Mouse (Mus musculus) heart, embryonic 16.5 days (tissue): ENCODE results near the gene Paqr4. TPM values are rescaled to one million over a fixed set of nuclear protein-coding genes. Genes with fewer than 3 reads are reported as not detected.

Source experiments
- ATAC-seq: fragments of 200-750 bp; cut with Nextera tagmentation; replicated peaks from 2 replicates; pipeline ENCODE4 v1.8.0; 2017; ENCODE audit warnings: moderate number of reproducible peaks; ENCODE audit not compliant: insufficient read depth, low FRiP score; ENCODE audit errors: extremely low read depth
- H3K27ac ChIP-seq: fragments of 300-500 bp; sonication (generic); 2 replicates; pipeline ENCODE4 v1.5.1; 2014; ENCODE audit warnings: mild to moderate bottlenecking, low read length, control low read depth, moderate library complexity
- H3K27me3 ChIP-seq: fragments of 300-500 bp; sonication (generic); 2 replicates; pipeline ENCODE4 v1.6.1; 2014; ENCODE audit warnings: low read length, mixed read lengths; ENCODE audit not compliant: control insufficient read depth, insufficient read depth
- H3K36me3 ChIP-seq: fragments of 300-500 bp; sonication (generic); 2 replicates; pipeline ENCODE4 v1.6.1; 2014; ENCODE audit not compliant: control insufficient read depth, insufficient read depth
- H3K4me1 ChIP-seq: fragments of 300-500 bp; sonication (generic); 2 replicates; pipeline ENCODE4 v1.6.1; 2014; ENCODE audit warnings: low read length, mixed read lengths; ENCODE audit not compliant: control insufficient read depth, insufficient read depth
- H3K4me2 ChIP-seq: fragments of 300-500 bp; sonication (generic); 2 replicates; pipeline ENCODE4 v1.6.1; 2014; ENCODE audit warnings: low read depth, mild to moderate bottlenecking, control low read depth, low read length
- H3K4me3 ChIP-seq: fragments of 300-500 bp; sonication (generic); 2 replicates; pipeline ENCODE4 v1.5.1; 2014; ENCODE audit warnings: mild to moderate bottlenecking, control low read depth, low read length
- H3K9ac ChIP-seq: fragments of 300-500 bp; sonication (generic); 2 replicates; pipeline ENCODE4 v1.6.1; 2014; ENCODE audit warnings: low read length, control low read depth
- H3K9me3 ChIP-seq: fragments of 300-500 bp; sonication (generic); replicated peaks from 2 replicates; pipeline ENCODE4 v1.6.1; 2016; ENCODE audit warnings: low read length; ENCODE audit not compliant: control insufficient read depth
- WGBS: fragments of 180-500 bp; shearing (Covaris S2); extraction: QIAGEN DNeasy Blood & Tissue Kit; methylation state at CpG from one replicate; pipeline ENCODE4 v1.1.7; 2014; 5-methylcytosine and 5-hydroxymethylcytosine counted together
- polyA plus RNA-seq: library from polyadenylated mRNA; unstranded; fragments of >200 nt; fragmentation: Nextera tagmentation; extraction: Ambion mirVana; gene quantifications from 2 replicates; pipeline ENCODE4 v1.2.1, GENCODE M21; 2015

Paqr4 gene
- polyA plus RNA-seq, 1 experiment from 2014 or later = 16.8 TPM

DNA sequence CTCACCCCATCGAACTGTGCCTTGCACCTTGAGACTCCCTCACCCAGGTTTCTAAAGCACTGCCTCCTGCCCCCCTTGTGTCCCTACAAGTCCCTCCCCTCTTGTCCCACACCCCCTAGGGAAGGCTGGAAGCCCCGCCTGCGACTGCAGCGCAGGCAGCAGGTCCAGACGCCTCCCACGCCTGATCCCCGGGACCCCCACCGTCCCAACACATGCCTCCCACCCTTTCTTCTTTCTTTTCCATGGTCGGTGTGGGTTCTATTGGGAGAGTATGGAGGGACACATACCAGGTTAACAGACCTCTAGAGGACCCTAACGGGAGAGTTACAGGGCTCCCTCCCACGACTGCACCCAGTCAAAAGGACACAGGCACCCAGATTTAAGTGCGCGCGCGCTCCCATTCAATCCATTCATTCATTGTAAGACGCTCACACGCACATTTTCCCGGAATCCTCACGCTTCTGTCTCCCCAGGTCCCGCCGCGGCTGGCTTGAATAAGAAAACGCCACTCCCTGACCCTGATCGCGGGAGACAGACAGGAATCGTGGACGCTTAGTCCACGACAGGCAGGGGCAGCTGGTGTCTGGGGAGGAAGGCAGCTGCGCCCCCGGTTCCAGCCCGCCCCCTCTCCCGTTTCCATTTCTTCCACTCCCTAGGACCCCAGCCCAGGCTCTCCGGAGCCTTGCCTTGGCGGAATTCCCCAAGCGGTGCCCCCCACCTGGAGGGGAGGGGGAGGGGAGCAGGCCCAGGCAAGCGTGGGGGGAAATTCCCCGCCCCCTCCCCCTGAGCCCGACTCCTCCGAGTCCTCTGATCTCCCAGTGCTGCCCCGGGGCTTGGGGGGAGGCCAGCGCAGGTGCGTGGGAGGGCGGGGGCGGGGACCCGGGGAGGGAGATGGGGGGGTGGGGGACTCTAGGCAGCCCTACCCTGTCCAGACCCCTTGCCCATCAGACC, 4.9 kb upstream of the Paqr4 start, which contains the start of gene Kremen2:
Kremen2 (minus strand) TSS at position 533 of the 951 bp plus-strand sequence.
- Histone ChIP-seq H3K4me2 (peak within 1 kb of the TSS; percentile 53), H3K36me3 (no peaks in the 10 kb centered on the region), H3K4me3 (peak within 1 kb of the TSS; percentile 41), H3K4me1 (peaks cover 19% of the 10 kb centered on the region), H3K9me3 (no peaks in the 10 kb centered on the region), H3K27me3 (peaks cover 69% of the 10 kb centered on the region), H3K27ac (no peak within 1 kb of the TSS), H3K9ac (0 out of 2 replicates have a peak within 1 kb of the TSS, but pooled peaks have one; percentile 16)
- no peak for ATAC-seq
- WGBS = under 1% methylated on average over 39 of the region's 45 CpGs

DNA sequence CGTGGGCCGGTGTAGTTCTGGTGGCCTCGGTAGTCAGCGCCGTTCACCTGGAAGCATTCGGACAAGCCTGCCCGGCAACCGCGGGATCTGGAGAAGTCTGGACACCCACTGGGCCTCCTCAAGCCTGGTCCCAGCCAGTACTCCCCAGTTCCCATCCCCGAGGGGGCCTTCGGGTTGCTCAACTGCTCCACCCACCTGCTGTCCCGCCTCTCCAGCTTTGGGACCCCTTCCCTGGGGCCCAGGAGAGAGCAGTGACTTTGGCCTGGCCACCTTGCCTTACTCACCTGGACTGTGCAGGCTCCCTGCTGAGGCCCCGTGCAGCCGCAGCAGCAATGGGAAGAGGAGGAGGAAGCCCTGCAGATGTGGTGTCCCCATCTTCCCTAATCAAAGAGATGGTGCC, 4.0 kb upstream of the Paqr4 start:
- Histone ChIP-seq H3K4me2 (peak overlapping the region; percentile 53; the same call in 1 of the 2 replicates), H3K4me1 (peaks cover 22% of the 10 kb centered on the region), H3K36me3 (no peaks in the 10 kb centered on the region), H3K9me3 (no peaks in the 10 kb centered on the region), H3K4me3 (peak overlapping the region; percentile 41), H3K27me3 (peaks cover 70% of the 10 kb centered on the region), H3K27ac (no peak overlapping the region), H3K9ac (no peak overlapping the region)
- ATAC-seq = no peak
- 8% methylated on average over 14 of the region's 14 CpGs for WGBS

DNA sequence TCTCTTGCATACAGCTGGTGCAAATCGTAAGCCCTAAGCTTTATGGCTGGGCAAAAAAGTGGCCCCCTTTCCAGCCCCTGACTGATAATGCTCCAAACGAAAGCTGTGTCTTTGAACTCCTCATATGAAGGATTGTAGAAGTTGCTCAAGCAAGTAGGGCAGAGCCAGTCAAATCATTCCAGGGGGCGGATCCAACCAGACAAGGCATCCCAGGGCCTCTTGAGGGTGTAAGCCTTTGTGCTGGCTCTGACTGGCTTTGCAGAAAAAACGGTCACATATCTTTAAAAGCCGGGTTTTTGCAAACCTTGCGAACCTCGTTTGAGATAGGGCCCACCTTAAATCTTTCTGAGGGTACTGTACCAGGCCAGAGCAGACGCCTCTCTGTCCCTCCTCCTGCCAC, 3.4 kb upstream of the Paqr4 start:
- ATAC-seq = no peak
- H3K27me3 ChIP-seq = peaks cover 70% of the 10 kb centered on the region
- no peaks in the 10 kb centered on the region for H3K9me3 ChIP-seq
- H3K27ac ChIP-seq = no peak overlapping the region
- 32% methylated on average over 8 of the region's 8 CpGs for WGBS
- no peak overlapping the region for H3K4me2 ChIP-seq
- no peak overlapping the region for H3K9ac ChIP-seq
- no peaks in the 10 kb centered on the region for H3K36me3 ChIP-seq
- H3K4me3 ChIP-seq = no peak overlapping the region
- H3K4me1 ChIP-seq = peaks cover 27% of the 10 kb centered on the region

DNA sequence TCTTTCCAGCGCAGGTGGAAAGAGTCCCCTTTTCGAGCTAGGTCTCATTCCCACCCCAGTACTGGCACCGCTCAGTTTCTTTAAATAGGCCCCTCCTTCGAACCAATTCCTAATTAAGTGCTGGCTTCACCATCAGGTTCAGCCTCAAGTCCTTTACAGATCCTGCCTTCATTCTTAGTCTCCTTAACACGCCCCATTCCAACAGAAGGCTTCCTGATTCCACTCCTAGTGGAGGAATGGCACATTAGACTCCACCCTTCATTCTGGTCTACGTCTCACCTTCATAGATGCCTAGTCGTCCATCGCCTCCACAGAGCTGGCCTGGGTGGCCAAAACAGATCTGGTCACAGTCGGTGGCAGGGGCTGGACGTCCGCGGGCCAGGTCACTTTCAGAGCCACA, 2.3 kb upstream of the Paqr4 start:
- Histone ChIP-seq H3K27ac (no peak overlapping the region), H3K9me3 (no peaks in the 10 kb centered on the region), H3K36me3 (no peaks in the 10 kb centered on the region), H3K4me1 (peaks cover 34% of the 10 kb centered on the region), H3K4me2 (no peak overlapping the region), H3K9ac (no peak overlapping the region), H3K27me3 (peaks cover 66% of the 10 kb centered on the region), H3K4me3 (no peak overlapping the region)
- no peak for ATAC-seq
- 53% methylated on average over 12 of the region's 12 CpGs for WGBS

DNA sequence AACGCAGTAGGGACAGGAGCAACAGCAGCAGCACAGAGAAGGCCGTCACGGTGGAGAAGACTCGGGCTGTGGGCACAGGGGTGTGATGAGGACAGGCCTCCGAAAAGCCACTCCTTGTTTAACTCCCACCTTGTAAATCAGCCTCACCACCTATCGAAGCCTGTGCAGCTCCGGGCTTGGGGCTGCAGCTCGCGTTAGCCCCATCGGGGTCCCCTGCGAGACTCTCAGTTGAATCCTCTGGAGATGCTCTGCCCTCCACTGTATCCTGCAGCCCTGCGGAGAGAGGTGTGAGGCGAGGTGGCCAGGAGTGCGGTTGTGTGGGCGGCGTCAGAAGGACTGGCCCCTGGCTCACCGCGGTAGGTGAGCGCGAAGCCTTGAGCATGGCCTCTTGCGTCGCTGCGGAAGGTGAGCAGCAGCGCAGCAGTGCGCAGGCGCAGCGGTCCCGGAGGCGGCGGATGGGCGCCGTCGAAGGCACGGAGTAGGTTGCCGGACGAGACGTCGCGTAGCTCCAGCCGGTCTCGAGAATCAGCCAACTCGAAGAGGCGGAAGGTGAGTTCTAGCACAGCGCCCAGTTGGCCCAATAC, 1.6 kb upstream of the Paqr4 start:
- Histone ChIP-seq H3K36me3 (peaks cover under 1% of the 10 kb centered on the region; the same call in 1 of the 2 replicates), H3K4me3 (peak overlapping the region; percentile 31), H3K4me2 (peak overlapping the region; percentile 45), H3K9ac (no peak overlapping the region), H3K27ac (no peak overlapping the region), H3K4me1 (peaks cover 34% of the 10 kb centered on the region), H3K27me3 (peaks cover 62% of the 10 kb centered on the region), H3K9me3 (no peaks in the 10 kb centered on the region)
- 6% methylated on average over 44 of the region's 44 CpGs for WGBS
- ATAC-seq = no peak

DNA sequence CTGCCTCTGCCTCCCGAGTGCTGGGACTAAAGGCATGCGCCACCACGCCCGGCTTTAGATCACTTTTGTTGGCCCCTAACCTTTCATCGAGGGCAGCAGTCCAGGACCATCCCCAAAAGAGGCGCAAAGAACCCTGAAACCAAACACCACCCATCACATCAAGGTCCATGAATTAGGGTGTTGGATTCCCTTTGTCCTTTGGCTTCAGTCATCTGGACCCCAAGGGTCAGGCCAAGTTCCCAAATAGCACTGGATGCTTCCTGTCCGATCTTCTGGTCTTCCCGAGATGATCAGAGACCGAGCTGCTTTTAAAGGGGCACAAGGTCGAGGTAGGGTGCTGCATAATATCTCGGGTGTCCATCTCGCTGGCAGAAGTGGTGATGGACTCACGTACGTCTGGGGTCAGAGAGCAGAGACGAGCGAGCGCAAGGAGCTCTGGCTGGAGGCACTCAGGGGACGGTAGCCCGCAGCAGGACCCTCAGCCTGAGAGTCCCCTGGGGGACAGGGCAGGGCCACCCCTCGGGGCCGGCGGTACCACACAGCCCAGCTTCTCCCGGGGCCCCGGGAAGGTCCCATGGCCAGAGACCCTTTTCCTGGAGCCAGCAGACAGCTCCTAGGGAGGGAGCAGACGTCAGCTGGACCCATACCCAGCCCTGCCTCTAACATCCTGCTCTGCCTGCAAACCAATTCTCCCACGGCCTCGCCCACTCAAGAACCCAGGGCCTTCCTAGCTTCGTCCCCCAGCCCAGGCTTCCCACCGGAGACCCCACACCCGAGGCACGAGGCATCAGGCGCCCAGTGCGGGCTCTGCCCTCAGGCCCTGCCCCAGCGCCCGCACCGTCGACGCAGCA, 917 bp upstream of the Paqr4 start:
- H3K27me3 ChIP-seq = peaks cover 57% of the 10 kb centered on the region
- no peak overlapping the region for H3K4me3 ChIP-seq
- H3K4me1 ChIP-seq = peaks cover 34% of the 10 kb centered on the region
- H3K9me3 ChIP-seq = no peaks in the 10 kb centered on the region
- no peak overlapping the region for H3K27ac ChIP-seq
- ATAC-seq = no peak
- WGBS = 40% methylated on average over 38 of the region's 38 CpGs
- H3K36me3 ChIP-seq = peaks cover 6% of the 10 kb centered on the region; the same call in 1 of the 2 replicates
- H3K4me2 ChIP-seq = no peak overlapping the region
- H3K9ac ChIP-seq = no peak overlapping the region

DNA sequence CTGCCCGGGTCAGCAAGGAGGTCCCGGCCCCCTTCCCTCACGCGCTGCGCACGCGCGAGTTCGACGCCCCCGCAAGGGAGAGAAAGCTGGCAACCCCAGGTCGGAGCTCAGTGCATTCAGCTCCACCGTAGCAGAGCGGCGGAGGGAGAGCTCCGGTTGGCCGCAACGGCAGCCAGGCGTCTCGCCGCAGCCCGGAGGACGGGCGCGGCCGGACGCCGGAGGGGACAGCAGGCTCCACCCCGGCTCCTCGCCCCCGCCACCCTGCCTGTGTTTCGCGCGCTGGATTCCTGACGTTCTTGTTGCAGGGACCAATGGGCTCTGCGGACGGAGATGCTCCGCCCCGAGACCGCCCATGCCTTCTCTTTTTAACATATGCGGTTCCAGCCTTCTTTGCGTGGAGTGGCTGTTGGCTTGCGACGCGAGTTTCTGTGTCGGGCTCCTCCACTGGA, 507 bp downstream of the Paqr4 start:
- peaks cover 46% of the 10 kb centered on the region for H3K27me3 ChIP-seq
- peaks cover 26% of the 10 kb centered on the region for H3K4me1 ChIP-seq
- H3K4me2 ChIP-seq = peak overlapping the region; percentile 99
- H3K4me3 ChIP-seq = peak overlapping the region; percentile 79
- H3K9ac ChIP-seq = peak overlapping the region; percentile 83
- peak; percentile 82 for ATAC-seq
- H3K9me3 ChIP-seq = no peaks in the 10 kb centered on the region
- WGBS = 0% methylated on average over 44 of the region's 46 CpGs
- H3K27ac ChIP-seq = peak overlapping the region; percentile 72
- H3K36me3 ChIP-seq = peaks cover 6% of the 10 kb centered on the region; the same call in 1 of the 2 replicates

DNA sequence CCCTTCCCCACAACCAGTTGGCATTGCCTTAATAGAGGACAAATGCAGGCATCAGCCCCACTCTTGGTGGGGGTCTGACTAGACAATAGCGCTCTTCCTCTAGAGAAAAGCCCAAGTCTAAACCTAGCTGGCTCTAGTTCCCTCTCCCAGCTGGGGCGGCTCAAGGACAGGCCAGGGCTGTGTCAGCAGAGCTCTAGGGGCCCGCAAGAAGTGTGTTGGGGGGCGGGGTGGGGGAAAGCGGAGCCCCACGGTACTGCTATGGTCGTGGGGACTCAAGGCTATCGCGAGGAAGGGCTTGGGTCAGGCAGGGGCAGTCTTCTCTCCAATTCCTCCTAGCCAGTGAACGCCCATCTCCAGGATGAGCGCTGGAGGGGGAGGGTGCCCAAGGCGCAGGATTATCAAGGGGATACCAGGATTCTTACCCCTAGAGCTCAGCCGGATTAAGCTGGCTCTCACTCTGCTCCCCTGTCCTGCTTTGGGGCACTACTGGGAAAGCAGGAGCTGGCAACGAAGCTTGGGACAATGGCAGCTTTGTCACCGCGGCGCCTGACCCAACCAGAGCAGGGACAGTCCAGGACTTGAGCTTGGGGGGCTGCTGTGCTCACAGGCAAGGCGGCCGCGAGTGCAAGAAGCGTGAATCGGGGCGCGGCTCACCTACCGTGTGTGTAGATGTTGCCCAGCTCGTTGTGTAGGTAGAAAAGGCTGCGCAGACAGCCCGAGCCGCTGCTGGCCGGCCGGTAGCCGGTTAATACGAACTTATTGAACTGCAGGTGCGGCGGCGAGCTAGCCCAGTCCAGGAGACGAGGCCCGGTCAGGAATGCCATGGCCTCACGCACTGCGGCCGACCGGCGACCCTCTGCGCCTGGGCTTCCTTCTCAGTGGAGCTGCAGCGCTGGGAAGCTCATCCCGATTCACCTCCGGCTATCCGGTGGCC, 1.2 kb downstream of the Paqr4 start:
- 3% methylated on average over 48 of the region's 48 CpGs for WGBS
- Histone ChIP-seq H3K4me1 (peaks cover 22% of the 10 kb centered on the region), H3K4me2 (peak overlapping the region; percentile 99), H3K9ac (peak overlapping the region; percentile 83), H3K27me3 (peaks cover 39% of the 10 kb centered on the region), H3K9me3 (no peaks in the 10 kb centered on the region), H3K4me3 (peak overlapping the region; percentile 79), H3K36me3 (peaks cover 6% of the 10 kb centered on the region; the same call in 1 of the 2 replicates), H3K27ac (peak overlapping the region; percentile 72)
- ATAC-seq = peak; percentile 19
